Mouse (Mus musculus) G1E (cell line): ENCODE measurements at regions not wholly inside any gene's neighbourhood (a gene's known extent, or its start where the extent isn't known, plus 50 kb on each side); places are given as distances from the start of the nearest gene placed in this dataset.

Source experiments
- CTCF ChIP-seq: IDR thresholded peaks from 2 replicates; pipeline ENCODE4 v1.5.1; 2012; ENCODE audit warnings: low read depth, low read length, inconsistent platforms, mixed read lengths
- GATA2 ChIP-seq: IDR thresholded peaks from 2 replicates; pipeline ENCODE4 v1.6.1; 2012; ENCODE audit warnings: low read depth, low read length, inconsistent platforms, borderline replicate concordance
- TAL1 ChIP-seq: conservative IDR thresholded peaks from 2 replicates; pipeline ENCODE4 v1.6.1; 2012; ENCODE audit warnings: low read depth, low read length, inconsistent platforms, mixed read lengths

- TF ChIP-seq CTCF = no peak
- no peak for TF ChIP-seq GATA2
- TF ChIP-seq TAL1 = no peak
Observed at GRCm38 (mm10) chr1:45986676-45987075, 60.4 kb upstream of the Slc40a1 start.
